Mouse (Mus musculus) megakaryocyte, embryonic 14.5 days (primary cell): ENCODE measurements at regions not wholly inside any gene's neighbourhood (a gene's known extent, or its start where the extent isn't known, plus 50 kb on each side); places are given as distances from the start of the nearest gene placed in this dataset.

Source experiments
- FLI1 ChIP-seq: IDR thresholded peaks from 2 replicates; pipeline ENCODE4 v1.6.1; 2012; ENCODE audit warnings: low read length, inconsistent platforms, mixed read lengths
- GATA1 ChIP-seq: IDR thresholded peaks from 3 replicates; pipeline ENCODE4 v1.6.1; 2012; ENCODE audit warnings: mixed read lengths, low read length, inconsistent platforms, borderline replicate concordance

GRCm38 (mm10) chr13:110642792-110643191, 247.9 kb downstream of the Plk2 start:
- no peak for TF ChIP-seq GATA1
- no peak for TF ChIP-seq FLI1
